Mouse (Mus musculus) heart, embryonic 14.5 days (tissue): ENCODE data around the gene Cobl. TPM values are rescaled to one million over a fixed set of nuclear protein-coding genes. Genes with fewer than 3 reads are reported as not detected.

ENCODE experiments used
- ATAC-seq: fragments of 200-750 bp; cut with Nextera tagmentation; 2 replicates; pipeline ENCODE4 v1.8.0; 2017; ENCODE audit warnings: low read depth, moderate TSS enrichment; ENCODE audit not compliant: insufficient number of reproducible peaks, insufficient read depth, low FRiP score
- H3K27ac ChIP-seq, 2 experiments: fragments of 200-500 bp in 1 of 2; fragments of 300-500 bp in 1 of 2; sonication (generic) in 1 of 2; replicated peaks in 1 of 2; 2 replicates each; pipeline ENCODE4 v1.5.1; 2012 to 2014; ENCODE audit warnings: low read depth in 2 of 2, low read length in 2 of 2, control low read depth in 1 of 2, mild to moderate bottlenecking in 1 of 2, mixed read lengths in 1 of 2; ENCODE audit not compliant: control insufficient read depth in 1 of 2, insufficient read depth in 1 of 2
- H3K27me3 ChIP-seq: fragments of 300-500 bp; sonication (generic); 2 replicates; pipeline ENCODE4 v1.6.1; 2014; ENCODE audit warnings: mild to moderate bottlenecking, low read length, control low read depth; ENCODE audit not compliant: control insufficient read depth, insufficient read depth
- H3K36me3 ChIP-seq: fragments of 300-500 bp; sonication (generic); 2 replicates; pipeline ENCODE4 v1.6.1; 2014; ENCODE audit warnings: mild to moderate bottlenecking, control low read depth, low read length, mixed read lengths; ENCODE audit not compliant: control insufficient read depth, insufficient read depth
- H3K4me1 ChIP-seq, 2 experiments: fragments of 200-500 bp in 1 of 2; fragments of 300-500 bp in 1 of 2; sonication (generic) in 1 of 2; 2 replicates each; pipeline ENCODE4 v1.6.1; 2012 to 2014; ENCODE audit warnings: low read length in 2 of 2, control low read depth in 1 of 2, mixed read lengths in 1 of 2; ENCODE audit not compliant: control insufficient read depth in 2 of 2, insufficient read depth in 2 of 2
- H3K4me2 ChIP-seq: fragments of 300-500 bp; sonication (generic); 2 replicates; pipeline ENCODE4 v1.6.1; 2014; ENCODE audit warnings: mild to moderate bottlenecking, low read length
- H3K4me3 ChIP-seq, 2 experiments: fragments of 200-500 bp in 1 of 2; fragments of 300-500 bp in 1 of 2; sonication (generic) in 1 of 2; 2 replicates each; pipeline ENCODE4 v1.5.1; 2012 to 2014; ENCODE audit warnings: low read length in 2 of 2, mild to moderate bottlenecking in 2 of 2, control low read depth in 1 of 2, low read depth in 1 of 2, moderate library complexity in 1 of 2; ENCODE audit not compliant: control insufficient read depth in 1 of 2, insufficient read depth in 1 of 2
- H3K9ac ChIP-seq: fragments of 300-500 bp; sonication (generic); 2 replicates; pipeline ENCODE4 v1.6.1; 2014; ENCODE audit warnings: mild to moderate bottlenecking, low read length
- H3K9me3 ChIP-seq: fragments of 300-500 bp; sonication (generic); 2 replicates; pipeline ENCODE4 v1.6.1; 2016; ENCODE audit warnings: low read length, control low read depth; ENCODE audit not compliant: control insufficient read depth
- WGBS: fragments of 180-500 bp; shearing (Covaris S2); extraction: QIAGEN DNeasy Blood & Tissue Kit; methylation state at CpG from one replicate; pipeline ENCODE4 v1.1.7; 2014; 5-methylcytosine and 5-hydroxymethylcytosine counted together
- polyA plus RNA-seq: library from polyadenylated mRNA; unstranded; fragments of >200 nt; fragmentation: Nextera tagmentation; extraction: Ambion mirVana; gene quantifications from 2 replicates; pipeline ENCODE4 v1.2.1, GENCODE M21; 2014

Cobl gene
- polyA plus RNA-seq, 1 experiment from 2014 or later: 46.4 TPM

- no peak overlapping the region for H3K4me2 ChIP-seq
- H3K9ac ChIP-seq: no peak overlapping the region
- WGBS: 76% methylated on average over 6 of the region's 6 CpGs
- no peaks in the 10 kb centered on the region for H3K27me3 ChIP-seq
- no peak overlapping the region for H3K4me3 ChIP-seq
- no peaks in the 10 kb centered on the region for H3K9me3 ChIP-seq
- H3K36me3 ChIP-seq: no peaks in the 10 kb centered on the region
- H3K4me1 ChIP-seq: peaks cover 7 to 25% of the 10 kb centered on the region in 2 experiments
- H3K27ac ChIP-seq: no peak overlapping the region
- no peak for ATAC-seq
Measured at GRCm38 (mm10) chr11:12311419-12311818, 153.3 kb downstream of the Cobl start.

GRCm38 (mm10) chr11:12309423-12310023 lies 155.2 kb downstream of the Cobl start:
- peak overlapping the region; percentile 19 to 22 for H3K4me3 ChIP-seq
- H3K9ac ChIP-seq: peak overlapping the region; percentile 36; the same call in 1 of the 2 replicates

GRCm38 (mm10) chr11:12304879-12305278 lies 159.9 kb downstream of the Cobl start:
- H3K9ac ChIP-seq: no peak overlapping the region
- no peak for ATAC-seq

More at GRCm38 (mm10) chr11:12309423-12310023, 155.2 kb downstream of the Cobl start:
- Histone ChIP-seq H3K9me3 (no peaks in the 10 kb centered on the region), H3K4me2 (peak overlapping the region; percentile 52), H3K4me1 (peaks cover 7 to 13% of the 10 kb centered on the region in 2 experiments), H3K27me3 (no peaks in the 10 kb centered on the region), H3K36me3 (no peaks in the 10 kb centered on the region), H3K27ac (peak overlapping the region; percentile 72 to 80)
- ATAC-seq: peak; percentile 26; the same call in 1 of the 2 replicates
- 43% methylated on average over 3 of the region's 3 CpGs for WGBS

GRCm38 (mm10) chr11:12299701-12300446 lies 164.9 kb downstream of the Cobl start:
- H3K4me1 ChIP-seq: peaks cover 0 to 2% of the 10 kb centered on the region in 2 experiments; a peak in 1 of 4 replicates
- ATAC-seq: no peak
- no peaks in the 10 kb centered on the region for H3K36me3 ChIP-seq
- no peaks in the 10 kb centered on the region for H3K27me3 ChIP-seq
- 41% methylated on average over 5 of the region's 5 CpGs for WGBS
- peak overlapping the region in 1 of 2 experiments; percentile 33; a peak in 1 of 4 replicates for H3K27ac ChIP-seq
- H3K9ac ChIP-seq: no peak overlapping the region
- H3K4me2 ChIP-seq: no peak overlapping the region
- H3K9me3 ChIP-seq: no peaks in the 10 kb centered on the region
- H3K4me3 ChIP-seq: no peak overlapping the region

More at GRCm38 (mm10) chr11:12304879-12305278, 159.9 kb downstream of the Cobl start:
- no peak overlapping the region for H3K4me3 ChIP-seq
- WGBS: 65% methylated on average over 3 of the region's 3 CpGs
- H3K4me2 ChIP-seq: no peak overlapping the region
- no peaks in the 10 kb centered on the region for H3K9me3 ChIP-seq
- H3K36me3 ChIP-seq: no peaks in the 10 kb centered on the region
- no peaks in the 10 kb centered on the region for H3K27me3 ChIP-seq
- no peak overlapping the region for H3K27ac ChIP-seq
- peaks cover 4 to 9% of the 10 kb centered on the region in 2 experiments; a peak in 3 of 4 replicates for H3K4me1 ChIP-seq

GRCm38 (mm10) chr11:12291654-12291935 lies 173.2 kb downstream of the Cobl start:
- H3K4me3 ChIP-seq: no peak overlapping the region
- peaks cover 4 to 12% of the 10 kb centered on the region in 2 experiments; a peak in 3 of 4 replicates for H3K4me1 ChIP-seq
- H3K27ac ChIP-seq: no peak overlapping the region
- no peak overlapping the region for H3K9ac ChIP-seq
- no peak for ATAC-seq
- 0 out of 2 replicates have a peak, but pooled peaks cover 3% of the 10 kb centered on the region for H3K27me3 ChIP-seq
- H3K9me3 ChIP-seq: no peaks in the 10 kb centered on the region
- H3K4me2 ChIP-seq: no peak overlapping the region
- 28% methylated on average over 3 of the region's 3 CpGs for WGBS
- H3K36me3 ChIP-seq: no peaks in the 10 kb centered on the region

- WGBS: 46% methylated on average over 7 of the region's 7 CpGs
- 0 out of 2 replicates have a peak, but pooled peaks cover 3% of the 10 kb centered on the region for H3K27me3 ChIP-seq
- H3K4me3 ChIP-seq: no peak overlapping the region
- peaks cover 4 to 17% of the 10 kb centered on the region in 2 experiments; a peak in 3 of 4 replicates for H3K4me1 ChIP-seq
- H3K9ac ChIP-seq: no peak overlapping the region
- H3K36me3 ChIP-seq: no peaks in the 10 kb centered on the region
- ATAC-seq: peak; percentile 21; the same call in 1 of the 2 replicates
- H3K9me3 ChIP-seq: no peaks in the 10 kb centered on the region
- H3K4me2 ChIP-seq: no peak overlapping the region; the same call in 1 of the 2 replicates
- H3K27ac ChIP-seq: no peak overlapping the region
Measured at GRCm38 (mm10) chr11:12290911-12291653, 173.7 kb downstream of the Cobl start.

GRCm38 (mm10) chr11:12285319-12286021 lies 179.3 kb downstream of the Cobl start:
- Histone ChIP-seq H3K27me3 (no peaks in the 10 kb centered on the region), H3K36me3 (no peaks in the 10 kb centered on the region), H3K4me2 (no peak overlapping the region), H3K4me1 (peaks cover 0 to 13% of the 10 kb centered on the region in 2 experiments; a peak in 2 of 4 replicates), H3K27ac (no peak overlapping the region), H3K4me3 (no peak overlapping the region), H3K9ac (no peak overlapping the region), H3K9me3 (no peaks in the 10 kb centered on the region)
- whole genome bisulfite sequencing: 80% methylated on average over 4 of the region's 4 CpGs
- ATAC-seq: no peak
